Mouse (Mus musculus) liver, embryonic 11.5 days (tissue): Measurements from ENCODE around the gene Cuta. TPM values are rescaled to one million over a fixed set of nuclear protein-coding genes. Genes with fewer than 3 reads are reported as not detected.
"Not testable (repeated sequence)": the region's sequence is repeated elsewhere in the genome, so short reads cannot be mapped to it uniquely, and the experiment has no call there.

Source experiments
- ATAC-seq: fragments of 200-750 bp; cut with Nextera tagmentation; replicated peaks from 2 replicates; pipeline ENCODE4 v1.8.0; 2017; ENCODE audit warnings: moderate number of reproducible peaks, mild to moderate bottlenecking, moderate TSS enrichment, moderate library complexity; ENCODE audit not compliant: low FRiP score
- DNase-seq: peaks from one replicate; pipeline ENCODE4 v3.0.0-alpha.2; 2017; ENCODE audit warnings: low spot score
- H3K27ac ChIP-seq: fragments of 300-500 bp; sonication (generic); 2 replicates; pipeline ENCODE4 v1.5.1; 2014; ENCODE audit warnings: mild to moderate bottlenecking, low read depth, low read length, control low read depth
- H3K27me3 ChIP-seq: fragments of 300-500 bp; sonication (generic); replicated peaks from 2 replicates; pipeline ENCODE4 v1.6.1; 2014; ENCODE audit warnings: low read length, mixed read lengths; ENCODE audit not compliant: control insufficient read depth, insufficient read depth
- H3K36me3 ChIP-seq: fragments of 300-500 bp; sonication (generic); 2 replicates; pipeline ENCODE4 v1.6.1; 2014; ENCODE audit warnings: mild to moderate bottlenecking, low read length, moderate library complexity, mixed read lengths; ENCODE audit not compliant: control insufficient read depth, insufficient read depth
- H3K4me1 ChIP-seq: fragments of 300-500 bp; sonication (generic); replicated peaks from 2 replicates; pipeline ENCODE4 v1.6.1; 2014; ENCODE audit warnings: low read length, mixed read lengths; ENCODE audit not compliant: control insufficient read depth, insufficient read depth
- H3K4me2 ChIP-seq: fragments of 300-500 bp; sonication (generic); 2 replicates; pipeline ENCODE4 v1.6.1; 2014; ENCODE audit warnings: mild to moderate bottlenecking, control low read depth, moderate library complexity
- H3K4me3 ChIP-seq: fragments of 300-500 bp; sonication (generic); 2 replicates; pipeline ENCODE4 v1.5.1; 2014; ENCODE audit warnings: low read depth, low read length, control low read depth
- H3K9ac ChIP-seq: fragments of 300-500 bp; sonication (generic); 2 replicates; pipeline ENCODE4 v1.6.1; 2014; ENCODE audit warnings: low read depth, low read length, control low read depth
- H3K9me3 ChIP-seq: fragments of 300-500 bp; sonication (generic); 2 replicates; pipeline ENCODE4 v1.6.1; 2016; ENCODE audit warnings: low read length, inconsistent platforms, mixed read lengths; ENCODE audit not compliant: control insufficient read depth
- WGBS: fragments of 180-500 bp; shearing (Covaris S2); extraction: QIAGEN DNeasy Blood & Tissue Kit; methylation state at CpG from one replicate; pipeline ENCODE4 v1.1.7; 2014; 5-methylcytosine and 5-hydroxymethylcytosine counted together
- polyA plus RNA-seq: library from polyadenylated mRNA; unstranded; fragments of >200 nt; fragmentation: Nextera tagmentation; extraction: Ambion mirVana; gene quantifications from 2 replicates; pipeline ENCODE4 v1.2.1, GENCODE M21; 2014

Cuta gene
- 159 and 171 TPM in 2 replicates for polyA plus RNA-seq

- no peaks in the 10 kb centered on the region for H3K27me3 ChIP-seq
- H3K4me2 ChIP-seq = peak within 1 kb of the TSS; percentile 98
- H3K27ac ChIP-seq = peak within 1 kb of the TSS; percentile 96
- peak; percentile 92 for ATAC-seq
- peak; percentile 99 for DNase-seq
- H3K4me1 ChIP-seq = peaks cover 23% of the 10 kb centered on the region
- peak within 1 kb of the TSS; percentile 87 for H3K9ac ChIP-seq
- WGBS = under 1% methylated on average over 68 of the region's 70 CpGs
- no peaks in the 10 kb centered on the region for H3K9me3 ChIP-seq
- peaks cover 12% of the 10 kb centered on the region; the same call in 1 of the 2 replicates for H3K36me3 ChIP-seq
- H3K4me3 ChIP-seq = peak within 1 kb of the TSS; percentile 76
Measured at GRCm38 (mm10) chr17:26939178-26939972, at the start of gene Cuta. Gene Cuta (minus strand): TSS chr17:26939569.

DNA sequence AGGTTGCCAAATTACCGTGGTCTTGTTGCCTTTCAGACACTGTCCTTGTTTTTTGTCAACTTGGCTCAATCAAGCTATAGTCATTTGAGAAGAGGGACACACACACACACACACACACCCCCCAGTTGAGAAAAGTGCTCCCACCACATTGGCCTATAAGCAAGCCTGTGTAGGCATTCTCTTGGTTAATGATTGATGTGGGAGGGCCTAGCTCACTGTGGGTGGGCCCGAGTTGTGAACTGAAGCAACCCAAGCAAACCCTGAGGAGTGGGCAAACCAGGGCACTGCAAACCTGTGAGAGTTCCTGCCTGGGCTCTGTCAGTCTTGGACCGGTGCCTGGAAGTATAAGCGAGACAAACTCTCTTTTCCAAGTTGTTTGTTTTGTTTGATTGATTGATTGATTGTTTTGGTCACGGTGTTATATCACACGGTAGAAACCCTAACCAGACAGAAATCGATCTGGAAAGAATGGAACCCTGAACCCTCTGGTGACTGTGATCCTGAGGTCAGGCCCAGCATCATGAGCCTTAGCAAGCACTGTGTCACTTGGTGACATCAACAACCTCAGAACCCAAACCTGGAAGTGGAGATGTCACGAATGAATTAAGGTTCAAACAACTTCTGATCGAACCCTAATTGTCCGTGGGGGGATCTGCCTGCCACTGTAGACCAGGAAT, 46.3 kb upstream of the Cuta start:
- ATAC-seq = no peak

DNA sequence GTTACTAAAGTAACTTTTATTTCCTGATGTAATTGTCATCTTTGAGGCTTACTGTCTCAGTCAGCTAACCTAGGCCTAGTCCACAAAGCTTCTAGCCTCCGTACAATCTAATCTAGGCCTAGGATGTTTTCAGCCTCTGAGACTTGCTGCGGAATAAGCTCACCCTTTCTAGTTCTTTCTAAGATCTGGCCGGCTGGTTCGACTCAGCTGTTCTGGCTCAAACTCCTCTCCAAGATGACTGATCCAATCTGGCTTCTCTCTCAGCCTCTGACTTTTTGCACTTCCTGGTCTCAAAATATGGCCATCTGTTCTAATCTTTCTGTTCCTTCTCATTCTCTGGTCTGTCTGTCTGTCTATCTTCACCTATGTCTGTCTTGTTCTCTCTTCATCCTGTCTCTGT, 44.0 kb upstream of the Cuta start:
- Histone ChIP-seq H3K27me3 (no peaks in the 10 kb centered on the region), H3K4me1 (no peaks in the 10 kb centered on the region), H3K36me3 (peaks cover 4% of the 10 kb centered on the region), H3K27ac (no peak overlapping the region), H3K9ac (no peak overlapping the region), H3K9me3 (no peaks in the 10 kb centered on the region), H3K4me2 (no peak overlapping the region), H3K4me3 (no peak overlapping the region)
- ATAC-seq (no peak), DNase-seq (no peak)
- 93% methylated on average over 4 of the region's 4 CpGs for WGBS

More for the DNA sequence above, 46.3 kb upstream of the Cuta start:
- Histone ChIP-seq H3K4me2 (no peak overlapping the region), H3K36me3 (no peaks in the 10 kb centered on the region), H3K9me3 (no peaks in the 10 kb centered on the region), H3K9ac (no peak overlapping the region), H3K4me3 (no peak overlapping the region), H3K4me1 (no peaks in the 10 kb centered on the region), H3K27ac (no peak overlapping the region), H3K27me3 (no peaks in the 10 kb centered on the region)
- 80% methylated on average over 10 of the region's 10 CpGs for WGBS
- DNase-seq = no peak

- Histone ChIP-seq H3K27me3 (no peaks in the 10 kb centered on the region), H3K9me3 (no peaks in the 10 kb centered on the region), H3K9ac (no peak overlapping the region), H3K4me1 (no peaks in the 10 kb centered on the region; the same call in 1 of the 2 replicates), H3K4me2 (no peak overlapping the region), H3K27ac (no peak overlapping the region), H3K36me3 (peaks cover 22% of the 10 kb centered on the region), H3K4me3 (no peak overlapping the region)
- no peak for ATAC-seq
- whole genome bisulfite sequencing = 54% methylated on average over 2 of the region's 2 CpGs
- no peak for DNase-seq
Measured at GRCm38 (mm10) chr17:26981050-26981449, 41.7 kb upstream of the Cuta start.

DNA sequence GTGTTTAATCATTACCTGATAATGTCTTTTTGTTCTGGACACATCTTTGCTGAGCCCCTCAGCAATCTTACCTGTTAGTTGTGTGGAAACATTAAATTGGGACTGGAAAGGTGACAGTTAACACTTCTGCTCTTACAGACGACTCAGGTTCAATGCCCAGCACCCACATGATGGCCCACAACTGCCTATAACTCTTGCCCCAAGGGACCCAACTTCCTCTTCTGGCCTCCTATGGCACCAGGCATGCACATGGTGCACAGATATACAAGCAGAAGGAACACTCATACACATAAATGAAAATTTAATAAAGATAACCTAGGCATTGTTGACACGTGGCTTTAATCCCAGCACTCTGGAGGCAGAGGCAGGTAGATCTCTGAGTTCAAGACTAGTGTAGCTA, 40.1 kb upstream of the Cuta start:
- Histone ChIP-seq H3K27ac (no peak overlapping the region), H3K4me2 (no peak overlapping the region), H3K4me1 (peaks cover under 1% of the 10 kb centered on the region), H3K9ac (no peak overlapping the region), H3K36me3 (peaks cover 27% of the 10 kb centered on the region), H3K9me3 (no peaks in the 10 kb centered on the region), H3K27me3 (no peaks in the 10 kb centered on the region), H3K4me3 (no peak overlapping the region)
- no peak for DNase-seq
- no peak for ATAC-seq
- WGBS = 61% methylated on average over 2 of the region's 2 CpGs

DNA sequence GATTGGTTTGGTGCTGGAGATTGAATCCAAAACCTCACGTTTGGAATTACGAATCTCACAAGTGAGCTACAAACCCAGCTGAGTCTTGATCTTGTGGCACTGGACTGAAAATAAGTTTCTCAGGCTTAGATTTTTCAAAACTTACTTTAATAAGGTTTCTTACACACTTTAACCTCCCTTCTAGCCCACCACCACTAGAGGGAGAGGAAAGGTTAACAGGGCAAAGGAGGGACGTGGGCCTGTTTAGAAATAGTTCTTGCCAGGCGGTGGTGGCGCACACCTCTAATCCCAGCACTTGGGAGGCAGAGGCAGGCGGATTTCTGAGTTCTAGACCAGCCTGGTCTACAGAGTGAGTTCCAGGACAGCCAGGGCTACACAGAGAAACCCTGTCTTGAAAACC, 38.0 kb upstream of the Cuta start:
- peaks cover 27% of the 10 kb centered on the region for H3K36me3 ChIP-seq
- H3K9me3 ChIP-seq, H3K27ac ChIP-seq, H3K4me2 ChIP-seq, H3K4me3 ChIP-seq, ATAC-seq, H3K9ac ChIP-seq, DNase-seq, H3K4me1 ChIP-seq, H3K27me3 ChIP-seq: not testable (repeated sequence)
- 88% methylated on average over 6 of the region's 6 CpGs for WGBS

DNA sequence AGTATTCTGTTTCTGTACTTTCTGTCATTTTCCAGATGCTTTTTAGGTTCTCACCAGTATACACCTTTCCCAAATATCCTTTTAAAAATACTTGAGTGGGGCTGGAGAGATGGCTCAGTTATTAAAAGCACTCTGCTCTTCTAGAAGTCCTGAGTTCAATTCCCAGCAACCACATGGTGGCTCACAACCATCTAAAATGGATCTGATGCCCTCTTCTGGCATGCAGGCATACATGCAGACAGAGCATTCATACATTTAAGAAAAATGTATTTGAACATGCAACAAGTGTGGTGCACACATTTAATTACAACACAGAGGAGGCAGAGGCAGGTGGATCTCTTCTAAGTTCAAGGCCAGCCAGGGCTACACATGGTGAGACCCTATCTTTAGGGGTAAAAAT, 36.0 kb upstream of the Cuta start:
- DNase-seq (no peak), ATAC-seq (no peak)
- Histone ChIP-seq H3K4me3 (no peak overlapping the region), H3K27ac (no peak overlapping the region), H3K9ac (no peak overlapping the region), H3K27me3 (no peaks in the 10 kb centered on the region), H3K4me1 (peaks cover 18% of the 10 kb centered on the region), H3K36me3 (peaks cover 27% of the 10 kb centered on the region), H3K4me2 (no peak overlapping the region), H3K9me3 (no peaks in the 10 kb centered on the region)

DNA sequence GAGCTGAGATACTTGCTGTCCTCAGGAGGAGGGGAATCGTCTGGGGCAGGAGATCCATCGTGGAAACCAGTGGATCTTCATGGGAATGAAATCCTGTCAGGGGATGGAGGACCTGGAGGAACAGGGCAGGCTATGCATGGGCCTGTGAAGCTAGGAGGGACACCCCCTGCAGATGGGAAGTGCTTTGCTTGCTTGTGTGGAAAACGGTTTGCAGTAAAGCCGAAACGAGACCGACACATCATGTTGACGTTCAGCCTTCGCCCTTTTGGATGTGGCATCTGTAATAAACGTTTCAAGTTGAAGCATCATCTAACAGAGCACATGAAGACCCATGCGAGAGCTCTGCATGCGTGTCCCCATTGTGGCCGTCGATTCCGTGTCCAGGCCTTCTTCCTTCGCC, 35.2 kb upstream of the Cuta start:
- Histone ChIP-seq H3K4me1 (peaks cover 18% of the 10 kb centered on the region), H3K9ac (no peak overlapping the region), H3K36me3 (peaks cover 27% of the 10 kb centered on the region), H3K27ac (no peak overlapping the region), H3K4me2 (peak overlapping the region; percentile 96), H3K27me3 (no peaks in the 10 kb centered on the region), H3K4me3 (no peak overlapping the region), H3K9me3 (no peaks in the 10 kb centered on the region)
- no peak for ATAC-seq
- no peak for DNase-seq
- 88% methylated on average over 15 of the region's 15 CpGs for WGBS
